Mouse (Mus musculus) ES-CJ7 (cell line): ENCODE measurements around the gene Sphk2.

Experiments
- DNase-seq: peaks from one replicate; pipeline ENCODE4 v3.0.0; 2011; ENCODE audit warnings: low read depth, low spot score

Sphk2 gene

DNA sequence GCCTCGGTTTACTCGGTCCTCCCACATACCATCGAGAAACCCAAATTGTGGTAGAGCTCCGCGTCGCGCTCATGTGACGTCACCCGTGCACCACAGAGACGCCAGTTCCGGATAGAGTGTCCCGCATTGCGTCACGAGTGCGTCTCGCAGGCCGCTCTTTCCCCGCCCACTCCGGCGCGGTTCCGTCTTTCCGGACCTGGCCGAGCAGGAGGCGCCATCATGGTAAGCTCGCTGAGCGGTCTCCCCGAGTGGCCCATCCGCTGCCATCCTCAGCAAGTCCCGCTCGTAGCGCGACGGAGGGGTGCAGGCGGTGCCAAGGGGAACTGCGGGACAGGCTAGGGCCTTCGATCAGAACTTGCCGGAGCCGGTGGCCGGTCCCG lies at the start of gene Sphk2:
TSS of gene Sphk2 (minus strand) at position 85 of the 380 bp plus-strand sequence.
- DNase-seq = peak; percentile 99

DNA sequence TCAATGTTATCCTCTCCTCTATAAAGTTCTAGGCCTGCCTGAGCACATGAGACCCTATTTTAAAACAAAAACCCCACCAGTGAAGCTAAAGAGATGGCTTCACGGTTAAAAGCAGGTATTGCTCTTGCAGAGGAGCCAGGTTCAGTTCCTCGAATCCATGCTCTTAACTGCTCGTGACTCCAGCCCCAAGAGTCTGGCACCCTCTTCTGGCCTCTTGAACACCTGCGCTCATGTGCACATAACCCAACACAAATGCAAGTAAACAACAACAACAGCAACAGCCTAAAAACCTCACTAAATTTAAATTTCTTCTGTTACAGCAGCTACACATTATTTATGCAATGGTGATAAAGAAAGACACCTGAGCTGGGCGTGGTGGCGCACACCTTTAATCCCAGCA lies 49.7 kb upstream of the Sphk2 start:
- no peak for DNase-seq

DNA sequence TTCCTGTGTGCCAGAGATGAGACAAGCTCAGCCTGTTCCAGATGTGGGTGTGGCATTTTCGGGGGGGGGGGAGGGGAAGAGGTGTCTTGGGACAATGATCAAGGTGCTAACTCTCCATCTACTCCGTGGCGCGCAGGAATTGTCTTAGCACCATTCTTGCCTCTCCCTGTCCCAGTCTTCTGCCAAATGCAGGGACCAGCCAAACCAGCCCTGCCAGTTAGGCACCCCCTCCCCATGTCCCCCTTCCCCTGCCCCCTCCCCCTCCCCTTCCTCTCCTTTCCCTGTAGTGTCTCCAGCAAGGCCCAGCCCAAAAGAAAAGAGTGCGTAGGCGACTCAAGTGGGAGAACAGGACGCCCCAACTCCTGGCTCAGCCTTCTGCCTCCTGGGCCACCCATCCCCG lies 49.0 kb upstream of the Sphk2 start:
- no peak for DNase-seq

DNA sequence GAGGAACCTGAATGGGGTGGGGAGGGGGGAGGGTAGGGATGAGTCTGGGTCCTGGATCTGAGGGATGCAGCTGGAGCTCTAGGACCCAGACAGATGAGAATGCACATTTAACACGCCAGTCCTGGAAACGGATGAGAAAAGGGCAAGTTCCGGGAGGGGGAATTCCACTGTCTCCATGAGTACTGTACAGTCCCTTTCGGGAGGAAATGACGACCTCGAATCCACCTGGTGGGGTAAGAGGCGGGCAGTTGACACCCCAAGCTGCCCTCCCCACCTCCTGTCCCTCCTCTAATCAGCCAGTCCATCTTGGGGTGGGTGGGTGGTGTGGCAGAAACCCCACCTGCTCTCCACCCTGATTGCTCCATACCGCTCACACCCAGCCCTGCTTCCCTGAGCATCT lies 48.2 kb upstream of the Sphk2 start:
- no peak for DNase-seq

DNA sequence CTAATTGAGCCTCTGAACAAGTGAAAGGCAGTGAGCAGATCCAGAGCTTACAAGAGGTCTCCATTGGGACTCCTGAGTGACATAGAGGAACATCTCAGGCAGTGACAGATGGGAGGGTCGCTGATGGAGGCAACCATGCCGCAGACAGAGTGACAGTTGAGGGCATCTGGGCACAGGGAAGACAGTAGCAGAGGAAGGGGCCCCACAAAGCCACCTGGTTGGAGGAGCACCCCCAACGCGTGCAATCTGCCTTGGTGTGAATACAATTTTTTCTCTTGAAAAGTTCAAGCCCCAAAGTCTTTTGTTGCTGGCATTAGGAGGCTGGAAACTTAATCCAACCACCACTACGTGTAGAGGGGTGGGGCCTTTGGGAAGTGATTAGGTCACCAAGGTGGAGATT lies 42.3 kb upstream of the Sphk2 start:
- DNase-seq = no peak

DNA sequence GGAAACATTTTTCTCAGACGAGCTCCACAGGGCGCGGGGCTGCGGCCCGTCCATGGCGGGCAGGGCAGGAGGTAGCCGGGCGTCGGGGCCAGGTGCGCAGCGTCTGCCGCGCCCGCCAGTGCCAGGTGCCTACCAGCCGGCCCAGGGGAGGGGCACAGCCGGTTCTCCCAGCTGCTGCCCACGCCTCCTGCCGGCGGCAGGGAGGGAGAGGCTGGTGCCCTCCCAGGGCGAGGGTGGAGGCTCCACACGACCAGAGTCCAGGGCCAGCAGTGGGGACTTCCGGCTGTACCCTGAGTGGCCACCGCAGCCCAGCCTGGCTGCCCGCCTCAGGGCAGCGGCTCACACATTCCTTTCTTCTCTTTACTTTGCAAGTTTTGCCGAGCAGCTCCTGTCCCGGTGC lies 41.6 kb upstream of the Sphk2 start:
- DNase-seq = no peak

DNA sequence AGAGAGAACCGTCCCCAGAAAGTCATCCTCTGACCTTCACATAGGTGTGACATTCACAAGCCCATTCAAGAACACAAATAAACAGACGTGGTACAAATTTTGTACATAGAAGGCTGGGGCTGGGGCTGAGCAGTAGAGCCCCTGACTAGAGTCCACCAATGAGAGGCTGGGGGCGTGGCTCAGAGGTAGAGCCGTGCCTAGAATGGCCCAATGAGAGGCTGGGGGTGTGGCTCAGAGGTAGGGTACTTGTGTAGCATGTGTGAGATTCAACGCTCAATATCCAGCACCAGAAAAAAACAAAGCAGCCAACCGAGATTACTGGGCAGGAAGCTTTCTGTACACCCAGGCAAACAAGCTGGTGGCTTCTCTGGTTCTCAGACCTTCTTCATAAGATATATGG lies 37.9 kb upstream of the Sphk2 start:
- DNase-seq = peak; percentile 39

DNA sequence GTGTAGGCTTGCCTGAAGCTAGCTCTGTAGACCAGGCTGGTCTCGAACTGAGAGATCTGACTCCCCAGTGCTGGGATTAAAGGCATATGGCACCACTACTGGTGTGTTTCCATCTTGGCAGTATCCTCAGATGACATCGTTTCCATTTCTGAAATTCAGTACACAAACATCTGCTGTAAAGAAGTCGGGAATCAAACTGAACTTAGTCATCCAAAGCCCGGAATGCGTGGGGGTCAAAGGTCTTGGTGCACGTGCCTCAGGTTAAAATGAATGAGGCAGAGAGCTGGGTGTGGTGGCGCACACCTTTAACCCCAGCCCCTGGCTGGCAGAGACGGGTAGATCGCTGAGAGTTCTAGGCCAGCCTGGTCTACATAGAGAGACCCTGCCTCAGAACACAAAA lies 32.4 kb upstream of the Sphk2 start:
- DNase-seq = no peak

DNA sequence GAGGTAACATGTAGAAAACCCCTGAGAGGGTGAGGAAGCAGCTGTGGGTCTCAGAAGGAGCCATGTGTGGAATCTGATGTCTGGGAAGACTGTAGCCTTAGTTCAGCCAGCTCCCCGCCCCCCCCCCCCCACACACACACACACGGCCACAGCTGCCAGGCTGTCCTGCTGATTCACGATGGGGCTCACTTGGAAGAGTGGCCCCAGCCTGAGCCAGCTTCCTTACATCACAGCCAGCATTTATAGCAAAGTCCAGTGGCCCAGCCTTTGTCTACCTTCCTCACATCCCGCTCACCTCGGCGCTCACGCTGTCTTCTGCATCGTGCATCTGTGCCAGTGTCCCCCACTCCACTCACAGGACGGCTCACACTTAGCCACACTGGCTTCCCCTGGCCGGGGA lies 31.6 kb upstream of the Sphk2 start:
- DNase-seq = no peak

DNA sequence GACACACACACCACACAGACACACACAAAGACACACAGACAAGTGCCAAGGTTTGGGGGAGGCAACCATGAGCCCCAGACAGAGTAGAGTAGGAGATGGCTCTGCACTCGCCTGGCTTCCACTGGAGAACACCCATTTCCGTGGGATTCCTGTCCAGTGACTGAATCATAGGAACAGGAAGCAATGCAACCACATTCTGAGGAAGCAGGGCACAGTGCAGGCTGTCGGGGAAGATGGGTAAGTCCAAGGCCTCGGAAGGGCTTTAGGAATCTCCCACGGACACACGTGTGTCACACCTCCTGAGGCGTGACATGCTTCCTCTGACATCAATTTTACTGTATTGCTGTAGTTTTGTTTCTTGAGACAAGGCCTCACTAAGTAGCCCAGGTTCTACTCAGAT lies 30.3 kb upstream of the Sphk2 start:
- DNase-seq = no peak

DNA sequence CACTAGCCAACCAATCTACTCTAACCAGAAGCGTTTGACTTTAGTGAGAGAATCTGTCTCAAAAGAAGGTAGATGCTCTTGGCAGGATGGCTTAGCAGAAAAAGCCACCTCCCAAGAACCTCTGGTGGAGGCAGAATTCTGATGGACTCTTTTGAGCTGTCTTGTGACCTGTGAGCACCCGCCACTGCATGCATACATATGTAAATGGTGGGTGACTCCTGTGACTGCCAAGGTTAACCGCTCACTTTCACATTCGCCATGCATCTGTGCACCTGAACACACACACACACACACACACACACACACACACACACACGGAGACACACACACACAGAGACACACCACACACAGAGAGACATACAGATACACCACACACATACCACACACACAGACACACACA lies 29.6 kb upstream of the Sphk2 start:
- no peak for DNase-seq

DNA sequence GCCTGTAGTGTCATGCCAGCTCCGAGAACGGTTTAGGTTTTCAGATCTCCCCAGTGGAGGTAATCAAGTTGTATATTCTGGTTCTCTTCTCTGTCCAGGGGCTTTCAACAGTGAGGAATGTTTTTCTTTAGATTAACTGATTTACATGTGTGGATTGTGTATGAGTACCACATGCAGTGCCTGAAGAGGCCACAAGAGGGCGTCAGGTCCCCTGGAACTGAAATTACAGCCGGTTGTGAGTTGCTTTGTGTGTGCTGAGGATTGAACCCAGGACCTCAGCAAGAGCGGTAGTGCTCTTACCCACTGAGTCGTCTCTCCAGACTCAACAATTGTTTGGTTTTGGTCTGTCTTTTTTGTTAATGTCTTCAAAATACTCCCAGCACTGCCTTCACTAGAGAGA lies 28.7 kb upstream of the Sphk2 start:
- peak; percentile 60 for DNase-seq

DNA sequence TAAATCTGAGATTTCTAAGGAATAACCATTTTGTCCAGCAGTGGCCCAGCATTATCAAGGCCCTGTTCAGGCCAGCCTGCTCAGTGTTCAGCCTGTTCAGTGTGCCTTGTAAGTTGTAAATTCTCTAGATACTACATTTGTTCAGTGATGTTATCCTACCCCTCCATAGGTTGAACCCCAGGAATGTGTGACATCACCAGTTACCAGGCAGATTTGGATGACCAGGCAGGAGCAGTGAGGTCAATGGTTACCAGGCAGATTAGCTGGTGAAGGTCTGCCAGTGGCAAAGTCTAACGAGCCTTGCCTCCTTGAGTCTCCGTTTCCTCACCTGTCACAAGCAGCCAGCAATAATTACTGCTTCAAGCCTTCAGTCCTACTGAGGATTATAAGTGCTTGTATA lies 26.6 kb upstream of the Sphk2 start:
- peak; percentile 69 for DNase-seq

DNA sequence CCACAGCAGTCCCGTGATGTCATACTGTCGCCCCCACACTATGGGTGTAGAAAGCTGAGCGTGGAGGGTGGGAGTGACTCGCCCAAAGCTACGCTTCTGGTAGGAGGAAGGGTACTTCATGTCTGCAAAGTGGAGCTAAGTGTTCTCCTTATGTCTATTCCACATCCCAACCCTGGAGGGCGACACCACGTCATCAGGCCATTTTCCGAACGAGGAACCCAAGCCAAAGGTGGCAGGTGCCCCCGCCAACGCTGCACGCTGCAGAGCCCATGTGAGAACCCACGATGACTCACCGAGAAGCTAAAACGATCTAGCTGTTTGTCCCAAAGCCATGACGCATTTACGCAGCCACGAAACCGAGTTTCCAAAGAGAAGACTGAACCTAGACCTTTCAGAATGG lies 24.5 kb upstream of the Sphk2 start:
- DNase-seq = peak; percentile 48

DNA sequence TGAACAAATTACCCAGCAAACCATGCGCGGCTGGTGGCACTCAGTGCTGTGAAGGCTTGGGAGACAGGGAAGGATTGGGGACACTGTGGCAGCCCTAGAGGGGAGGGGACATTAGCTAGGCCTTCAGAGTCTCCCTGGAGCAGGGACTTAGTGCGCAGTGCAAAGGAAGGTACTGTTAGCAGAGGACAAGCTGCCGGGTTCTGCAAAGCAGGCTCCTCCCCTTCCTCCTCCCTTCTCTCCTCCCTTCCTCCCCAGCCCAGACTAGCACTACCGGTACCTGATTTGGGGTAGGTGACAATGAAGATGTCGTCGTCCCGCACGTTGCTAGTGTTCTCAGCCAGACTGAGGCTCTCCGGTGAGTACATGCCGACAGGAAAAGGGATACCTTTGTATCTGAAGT lies 24.0 kb upstream of the Sphk2 start:
- no peak for DNase-seq

DNA sequence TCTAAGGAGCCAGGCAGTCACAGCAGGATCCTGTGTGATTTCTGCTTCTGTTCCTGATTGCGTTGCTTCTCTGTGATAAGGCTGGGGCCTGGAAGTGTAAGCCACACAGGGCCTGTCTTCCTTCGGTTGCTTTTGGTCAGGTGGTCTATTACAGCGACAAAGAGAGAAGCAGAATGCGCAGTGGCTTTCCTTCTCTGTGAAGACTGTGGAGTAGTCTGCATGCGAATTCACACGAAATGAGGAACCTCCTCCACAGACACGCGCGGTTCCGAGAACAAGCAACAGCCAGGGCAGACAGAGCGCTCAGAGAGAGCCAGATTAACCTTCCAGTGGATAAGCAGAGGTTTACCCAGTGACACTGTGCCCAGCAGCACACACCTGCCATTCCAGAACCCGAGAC lies 23.5 kb upstream of the Sphk2 start:
- DNase-seq = no peak

DNA sequence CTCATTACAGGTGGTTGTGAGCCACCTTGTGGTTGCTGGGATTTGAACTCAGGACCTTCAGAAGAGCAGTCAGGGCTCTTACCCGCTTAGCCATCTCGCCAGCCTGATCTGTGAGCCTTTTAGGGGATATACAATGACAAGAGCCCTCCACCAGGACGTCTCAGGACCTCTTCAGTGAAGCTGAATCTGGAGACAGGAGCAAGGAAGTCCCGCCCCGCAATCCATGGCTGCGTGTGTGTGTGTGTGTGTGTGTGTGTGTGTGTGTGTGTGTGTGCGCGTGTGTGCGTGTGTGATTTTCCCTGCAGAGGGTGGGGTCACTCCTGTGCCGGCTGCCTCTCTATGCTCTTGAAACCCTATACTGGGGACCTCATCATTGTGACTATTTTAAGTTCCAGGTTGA lies 22.0 kb upstream of the Sphk2 start:
- DNase-seq = no peak

DNA sequence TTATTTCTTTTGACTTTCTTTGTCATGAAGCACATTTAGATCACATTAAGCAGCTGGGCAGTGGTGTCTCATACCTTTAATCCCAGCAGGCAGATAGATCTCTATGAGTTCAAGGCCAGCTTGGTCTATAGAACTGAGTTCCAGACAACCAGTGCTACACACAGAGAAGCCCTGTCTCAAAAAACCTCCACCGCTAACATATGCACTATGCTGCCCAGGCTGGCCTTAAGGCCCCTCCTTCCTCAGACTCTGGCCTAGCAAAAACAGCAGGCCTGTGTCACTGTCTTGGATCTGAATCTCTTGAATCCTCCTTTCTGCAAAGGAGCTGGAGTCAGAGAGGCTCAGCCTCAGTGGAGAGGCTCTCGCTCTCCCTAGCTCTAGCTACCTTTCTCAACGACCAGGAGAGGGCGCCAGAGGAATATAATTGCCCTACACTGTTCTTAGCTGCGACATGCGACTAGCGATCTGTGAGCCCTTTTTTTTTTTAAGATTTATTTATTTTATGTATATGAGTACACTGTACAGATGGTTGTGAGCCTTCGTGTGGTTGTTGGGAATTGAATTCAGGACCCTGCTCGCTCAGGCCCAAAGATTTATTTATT lies 21.5 kb upstream of the Sphk2 start:
- peak; percentile 56 for DNase-seq

DNA sequence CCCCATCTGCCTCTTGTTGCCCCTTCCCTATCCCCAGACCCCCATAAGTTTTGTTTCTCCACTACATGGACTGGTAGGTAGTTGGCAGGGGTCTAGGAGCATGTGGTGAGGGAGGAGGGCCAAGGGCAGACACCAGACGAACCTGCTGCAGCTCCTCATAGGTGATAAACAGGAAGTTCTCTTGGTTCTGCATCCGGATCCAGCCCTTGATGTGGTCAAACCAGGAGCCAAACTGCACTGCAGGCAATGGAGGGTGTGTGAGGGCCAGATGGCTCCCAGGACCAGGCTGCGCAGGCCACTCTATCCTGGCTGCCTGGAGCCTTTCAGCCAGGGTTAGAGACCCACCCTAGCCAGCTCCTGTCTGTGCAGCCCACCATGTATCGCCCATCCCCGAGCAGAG lies 15.7 kb upstream of the Sphk2 start:
- no peak for DNase-seq

DNA sequence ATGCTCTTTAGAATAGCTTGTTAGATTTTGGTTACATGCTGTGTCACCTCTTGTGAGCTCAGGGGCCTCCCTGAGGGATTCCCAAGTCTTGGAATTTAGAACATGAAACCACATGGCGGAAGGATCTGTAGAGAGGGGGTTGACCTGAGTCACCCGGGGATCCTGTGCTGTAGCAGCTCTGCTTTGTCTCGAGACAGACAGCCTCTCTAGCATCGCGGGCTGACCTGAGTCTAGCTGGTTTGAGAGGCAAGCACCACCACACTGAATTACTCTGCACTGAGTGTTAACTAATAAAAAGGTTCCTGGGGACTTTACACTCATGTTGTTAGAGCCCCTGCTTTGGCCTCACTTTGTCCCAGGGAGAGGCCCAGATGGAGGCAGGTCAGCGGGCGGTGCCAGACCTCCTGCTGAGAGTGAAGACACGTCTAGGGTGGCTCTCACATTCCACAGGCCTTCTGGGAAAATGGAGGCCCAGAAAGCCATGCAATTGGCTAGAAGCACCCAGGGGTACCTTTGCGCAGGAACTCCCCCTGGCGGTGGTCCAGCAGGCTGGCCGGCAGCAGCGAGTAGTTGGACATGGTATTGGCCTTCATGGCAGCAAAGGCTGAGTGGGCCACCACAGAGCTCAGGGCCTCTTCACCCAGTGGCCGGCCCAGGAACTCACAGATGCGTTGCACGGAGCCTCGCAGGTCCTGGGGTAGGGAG lies 13.1 kb upstream of the Sphk2 start:
- peak; percentile 85 for DNase-seq

DNA sequence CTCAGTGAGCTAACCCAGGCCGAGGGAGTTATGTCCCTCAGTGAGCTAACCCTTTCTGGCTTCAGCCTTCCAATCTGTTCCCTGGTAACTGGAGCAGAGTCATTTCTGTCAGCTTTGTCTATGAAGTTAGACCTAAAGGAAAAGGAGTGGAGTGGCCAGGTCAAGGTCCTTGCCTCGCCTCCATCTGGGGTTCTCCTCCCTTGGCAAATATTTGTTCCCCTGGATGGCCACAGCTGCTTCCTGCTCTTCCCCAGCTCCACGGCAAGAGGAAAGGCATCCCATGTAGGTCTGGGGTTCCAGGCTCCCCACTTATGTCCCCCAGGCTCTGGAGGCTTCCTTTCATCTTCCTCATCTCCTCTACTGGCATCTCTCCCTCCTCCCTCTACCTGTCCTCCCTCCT lies 9.8 kb upstream of the Sphk2 start:
- no peak for DNase-seq

DNA sequence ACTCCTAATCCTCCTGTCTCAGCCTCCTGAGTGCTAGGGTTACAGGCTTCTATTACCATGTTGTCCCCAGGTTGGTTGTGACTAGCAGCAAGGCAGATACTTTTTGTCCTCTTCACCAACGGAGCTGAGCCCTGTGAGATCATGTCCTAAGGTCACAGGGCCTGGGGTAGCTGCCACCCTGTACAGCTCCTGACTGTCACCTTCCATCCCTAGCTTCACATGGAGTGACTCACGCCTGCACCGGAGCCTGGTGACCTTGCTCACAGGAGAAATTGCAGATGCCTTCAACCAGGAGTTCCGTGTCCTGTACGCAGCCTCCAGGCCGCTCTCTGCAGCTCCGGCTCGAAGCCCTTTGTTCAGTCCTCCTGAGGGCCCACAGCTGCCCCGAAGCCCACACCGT lies 8.6 kb upstream of the Sphk2 start:
- no peak for DNase-seq

DNA sequence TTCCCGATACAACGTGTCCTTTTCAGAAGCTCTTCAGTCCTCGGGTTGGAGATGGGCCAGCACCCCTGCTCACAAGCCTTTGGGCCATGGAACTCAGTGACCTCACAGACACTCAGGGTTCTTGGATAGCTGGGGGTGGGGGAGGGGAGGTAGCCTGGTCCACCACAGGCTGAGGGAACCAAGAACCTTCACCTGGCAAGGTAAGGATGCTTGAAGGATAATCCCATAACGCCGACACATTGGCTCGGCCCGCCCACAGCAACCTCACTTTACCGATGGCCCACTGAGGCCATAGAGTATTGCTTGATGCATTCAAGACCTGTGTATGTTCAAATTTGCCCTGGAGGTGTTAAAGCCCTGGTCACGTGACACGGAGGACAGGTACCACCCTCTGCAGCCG lies 7.9 kb upstream of the Sphk2 start, which contains the start of gene Spaca4:
TSS of gene Spaca4 (minus strand) at position 101 of the 400 bp plus-strand sequence.
- DNase-seq = no peak

DNA sequence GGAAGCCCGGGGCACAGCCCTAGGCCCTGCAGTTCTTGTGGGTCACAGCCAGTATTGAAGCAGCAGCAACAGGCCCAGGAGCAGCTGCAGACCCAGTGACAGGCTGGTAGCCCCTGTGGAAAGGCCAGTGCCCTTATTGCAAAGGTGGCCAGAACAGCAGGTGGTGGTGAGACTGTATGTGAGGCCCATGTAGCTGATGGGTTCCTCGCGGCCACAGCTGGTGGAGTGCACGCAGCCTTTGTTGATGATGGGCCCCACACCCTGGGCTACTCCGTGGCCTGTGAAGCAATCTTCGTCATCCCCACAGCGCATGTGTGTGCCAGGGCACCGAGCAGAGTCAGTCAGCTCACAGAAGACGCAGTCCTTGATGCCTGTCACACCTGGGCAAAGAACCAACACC lies 7.3 kb upstream of the Sphk2 start:
- DNase-seq = no peak
